Mouse (Mus musculus): ENCODE data around the gene Mertk.

The Mertk gene

DNA sequence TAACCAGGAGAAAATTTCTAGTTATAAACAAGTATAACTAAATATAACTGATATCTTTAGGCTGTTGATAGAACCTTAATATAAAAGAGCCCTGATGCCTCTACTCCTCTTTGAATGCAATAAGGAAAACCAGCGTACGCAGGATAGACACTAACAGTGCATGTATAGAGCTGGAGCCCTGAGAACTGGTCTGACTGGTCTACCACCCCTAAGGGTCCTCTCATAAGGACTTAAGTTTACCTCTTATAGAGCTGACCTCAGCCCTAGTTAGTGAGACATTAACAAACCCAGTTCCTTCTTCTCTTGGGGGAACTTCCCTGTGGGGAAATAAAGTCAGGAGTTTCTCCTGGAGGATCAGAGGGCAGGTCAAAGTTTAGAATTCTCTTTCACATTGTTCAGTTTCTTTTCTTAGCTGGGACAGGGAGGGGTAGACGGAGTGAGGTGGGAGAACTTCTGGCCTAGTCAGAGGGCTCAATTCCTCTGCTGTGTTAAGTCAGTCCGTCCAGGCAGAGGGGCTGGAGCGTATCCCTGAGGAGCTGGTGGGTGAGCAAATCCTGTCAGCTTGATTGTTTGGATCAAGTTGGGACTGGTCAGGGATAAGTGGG is 23.5 kb downstream of the Mertk start:
- no peak for DNase-seq (ENCODE audit: low spot score in 2 of 2)

DNA sequence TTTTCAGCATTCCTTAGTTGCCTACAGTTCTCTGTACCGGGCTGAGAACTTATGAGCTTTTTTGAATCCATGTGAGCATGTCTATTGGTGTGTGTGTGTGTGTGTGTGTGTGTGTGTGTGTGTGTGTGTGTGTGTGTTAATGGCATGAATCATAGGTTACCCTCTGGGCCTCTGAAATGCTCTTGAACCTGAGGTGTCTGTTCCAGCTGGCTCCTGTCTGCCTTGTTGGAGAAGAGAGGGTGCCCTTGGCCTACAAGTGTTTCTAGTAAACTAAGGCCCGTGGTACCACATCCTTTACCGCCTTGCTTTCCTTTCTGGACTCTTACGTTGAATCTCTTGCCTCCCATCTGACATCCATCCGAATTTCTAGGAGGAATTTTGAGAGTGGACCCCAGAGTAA is 27.3 kb downstream of the Mertk start:
- no peak for DNase-seq (ENCODE audit: low spot score in 2 of 2)

- no peak for DNase-seq (ENCODE audit: low spot score in 2 of 2)
These were observed 27.9 kb downstream of the Mertk start for GRCm38 (mm10) chr2:128726626-128727025.

GRCm38 (mm10) chr2:128727552-128727951 is 28.8 kb downstream of the Mertk start:
- DNase-seq (ENCODE audit: low spot score in 2 of 2) = no peak

- no peak for DNase-seq (ENCODE audit: low spot score in 2 of 2)
These were observed 29.3 kb downstream of the Mertk start for GRCm38 (mm10) chr2:128728066-128728465.

GRCm38 (mm10) chr2:128729141-128729540 is 30.4 kb downstream of the Mertk start:
- no peak for DNase-seq (ENCODE audit: low spot score in 2 of 2)

- no peak for DNase-seq (ENCODE audit: low spot score in 2 of 2)
These were observed 32.8 kb downstream of the Mertk start for GRCm38 (mm10) chr2:128731514-128731913.

DNA sequence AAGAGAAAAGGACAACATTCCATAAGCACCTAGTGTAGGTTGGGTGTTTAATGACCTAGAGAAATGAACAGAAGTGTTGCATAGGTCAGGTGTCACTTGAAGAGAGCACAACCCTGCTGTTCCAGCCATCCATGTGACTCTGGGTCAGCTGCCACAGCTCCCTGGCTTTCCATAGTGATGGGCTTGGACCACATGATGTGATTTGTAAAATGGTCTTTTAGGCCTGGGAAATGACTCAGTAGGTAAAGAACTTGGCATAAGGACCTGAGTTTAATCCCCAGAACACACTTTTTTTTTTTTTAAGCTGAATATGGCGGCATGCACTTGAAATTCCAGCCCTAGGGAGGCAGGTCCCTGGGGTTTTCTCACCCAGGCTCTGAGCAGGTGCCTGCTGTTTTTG is 33.2 kb downstream of the Mertk start:
- DNase-seq (ENCODE audit: low spot score in 2 of 2) = no peak

GRCm38 (mm10) chr2:128735089-128735488 is 36.3 kb downstream of the Mertk start:
- no peak for DNase-seq (ENCODE audit: low spot score in 2 of 2)

GRCm38 (mm10) chr2:128737051-128737450 is 38.3 kb downstream of the Mertk start:
- DNase-seq (ENCODE audit: low spot score in 2 of 2) = no peak

- DNase-seq (ENCODE audit: low spot score in 2 of 2) = no peak
These were observed 39.0 kb downstream of the Mertk start for GRCm38 (mm10) chr2:128737796-128738195.

GRCm38 (mm10) chr2:128738725-128739258 is 40.0 kb downstream of the Mertk start:
- DNase-seq (ENCODE audit: low spot score in 2 of 2) = peak; percentile 50 to 56

- DNase-seq (ENCODE audit: low spot score in 2 of 2) = peak in 1 of 2 experiments; percentile 13
These were observed 47.3 kb downstream of the Mertk start for GRCm38 (mm10) chr2:128745879-128746620.

- peak in 1 of 2 experiments; percentile 23 for DNase-seq (ENCODE audit: low spot score in 2 of 2)
These were observed 47.9 kb downstream of the Mertk start for GRCm38 (mm10) chr2:128746621-128747151.

DNA sequence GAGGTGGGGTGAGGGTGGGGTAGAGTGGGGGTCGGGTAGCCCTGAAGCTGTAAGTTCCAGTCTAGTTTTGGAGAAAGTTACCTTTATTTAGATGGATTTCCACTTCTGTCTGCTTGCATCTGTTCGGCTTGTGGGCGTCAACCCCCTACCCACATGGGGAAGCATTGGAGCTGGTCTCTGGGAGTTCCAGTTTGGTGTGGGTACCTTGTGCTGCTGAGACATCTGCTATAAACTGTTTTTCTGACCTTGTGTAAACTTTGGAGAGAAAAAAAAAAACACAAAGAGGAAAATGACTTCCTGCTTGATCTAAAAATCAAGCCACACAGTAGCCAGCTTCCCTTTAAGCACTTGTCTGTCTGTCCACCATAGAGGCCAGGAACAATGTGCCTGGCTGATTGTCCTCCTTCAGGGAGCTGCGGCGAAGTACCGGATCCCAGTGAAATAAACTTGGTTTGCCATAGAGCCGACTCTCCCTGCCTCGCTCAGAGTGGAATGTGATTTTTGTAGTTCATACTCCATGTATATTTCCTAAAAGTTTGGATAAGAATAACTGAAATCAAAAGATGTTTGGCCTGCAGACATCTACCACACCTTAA is 48.8 kb downstream of the Mertk start:
- DNase-seq (ENCODE audit: low spot score in 2 of 2) = no peak

DNA sequence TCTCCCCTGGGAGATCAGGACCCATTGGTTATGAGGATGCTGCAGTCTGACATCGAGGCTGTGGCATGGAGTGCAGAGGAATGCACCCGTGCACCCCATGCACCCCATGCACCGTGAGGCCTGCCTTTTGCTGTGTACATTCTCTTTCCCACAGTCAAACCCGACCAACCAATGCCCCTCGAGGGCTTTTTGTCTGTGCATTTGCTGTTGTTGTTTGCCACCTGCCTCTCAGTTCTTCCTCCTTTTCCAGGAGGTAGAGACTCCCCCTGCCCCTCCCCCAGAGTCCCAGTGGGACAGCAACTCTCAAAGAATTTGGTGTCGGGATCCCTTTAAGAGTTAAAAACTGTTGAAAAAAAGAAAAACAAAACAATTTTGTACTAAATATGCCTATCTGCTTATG is 49.4 kb downstream of the Mertk start:
- no peak for DNase-seq (ENCODE audit: low spot score in 2 of 2)

GRCm38 (mm10) chr2:128751030-128751429 is 52.3 kb downstream of the Mertk start:
- no peak for DNase-seq (ENCODE audit: low spot score in 2 of 2)

DNA sequence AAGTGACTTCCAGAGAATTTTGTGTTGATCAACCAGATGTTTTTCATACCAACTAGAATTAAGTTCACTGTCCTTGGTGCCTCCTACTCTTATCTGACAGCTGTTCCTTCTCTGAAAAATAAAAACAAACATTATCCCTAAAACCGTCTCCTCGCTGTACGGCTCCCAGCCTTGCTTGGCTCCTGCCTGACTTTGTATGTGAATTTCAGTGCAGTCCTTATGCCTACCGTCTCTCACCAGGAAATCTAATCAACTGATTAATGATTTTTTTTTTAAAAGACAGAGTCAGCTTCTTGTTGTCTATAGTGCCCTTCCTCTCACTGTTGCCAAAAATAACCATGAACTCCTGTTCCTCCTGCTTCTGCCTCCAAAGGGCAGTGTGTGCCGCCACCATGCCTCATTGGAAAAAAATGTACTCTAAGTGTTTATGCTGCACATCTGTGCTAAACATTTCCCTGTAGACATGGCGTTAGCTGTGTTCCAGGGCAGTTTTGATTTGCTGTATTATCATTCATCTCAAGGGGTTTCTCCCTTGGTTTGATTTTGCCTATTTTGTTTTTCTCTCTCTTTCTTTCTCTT is 54.6 kb downstream of the Mertk start:
- DNase-seq (ENCODE audit: low spot score in 2 of 2) = no peak

DNA sequence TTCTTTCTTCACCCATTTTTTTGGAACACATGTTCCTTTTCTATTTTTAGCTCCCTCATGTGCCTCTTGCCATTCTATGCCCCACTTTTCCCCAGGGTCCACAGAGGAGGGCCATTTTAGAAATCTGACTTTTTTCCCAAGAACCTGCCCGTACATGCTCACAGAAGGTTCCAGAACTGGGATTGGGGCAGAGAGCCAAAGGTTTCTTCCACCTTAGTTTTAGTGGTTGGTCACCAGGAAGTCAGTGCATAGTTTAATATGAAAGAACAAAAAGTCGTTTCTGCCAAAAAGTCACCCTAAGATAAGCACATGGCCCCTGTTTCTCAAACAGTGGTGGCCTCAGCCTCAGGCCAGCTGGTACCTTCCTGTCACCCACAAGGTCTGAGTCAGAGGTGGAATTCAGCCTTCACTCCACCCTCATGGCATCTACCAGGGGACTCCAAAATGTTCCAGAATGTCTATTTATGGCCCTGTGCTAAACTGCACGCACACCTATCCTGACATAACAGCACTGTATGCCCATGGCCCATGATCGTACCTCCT is 56.5 kb downstream of the Mertk start:
- no peak for DNase-seq (ENCODE audit: low spot score in 2 of 2)

GRCm38 (mm10) chr2:128758724-128759340 is 60.1 kb downstream of the Mertk start:
- no peak for DNase-seq (ENCODE audit: low spot score in 2 of 2)

DNA sequence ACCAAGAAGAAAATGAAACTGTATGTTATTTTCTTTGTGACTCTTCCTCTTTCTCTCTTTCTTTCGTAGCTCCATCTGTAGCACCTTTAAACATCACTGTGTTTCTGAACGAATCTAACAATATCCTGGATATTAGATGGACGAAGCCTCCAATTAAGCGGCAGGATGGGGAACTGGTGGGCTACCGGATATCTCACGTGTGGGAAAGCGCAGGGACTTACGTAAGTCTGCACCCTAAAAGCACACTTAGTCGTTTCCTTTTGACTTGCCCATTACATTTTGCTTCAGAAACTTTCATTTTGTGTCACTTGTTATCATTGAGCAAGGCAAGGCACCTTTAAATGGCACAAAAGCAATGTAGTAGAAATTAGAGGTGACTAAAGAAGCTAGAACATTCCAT is 63.3 kb downstream of the Mertk start:
- DNase-seq (ENCODE audit: low spot score in 2 of 2) = no peak

Data from right cerebral cortex, postnatal 36 days (tissue).